Mouse (Mus musculus): ENCODE measurements around the gene Sept11.

DNA sequence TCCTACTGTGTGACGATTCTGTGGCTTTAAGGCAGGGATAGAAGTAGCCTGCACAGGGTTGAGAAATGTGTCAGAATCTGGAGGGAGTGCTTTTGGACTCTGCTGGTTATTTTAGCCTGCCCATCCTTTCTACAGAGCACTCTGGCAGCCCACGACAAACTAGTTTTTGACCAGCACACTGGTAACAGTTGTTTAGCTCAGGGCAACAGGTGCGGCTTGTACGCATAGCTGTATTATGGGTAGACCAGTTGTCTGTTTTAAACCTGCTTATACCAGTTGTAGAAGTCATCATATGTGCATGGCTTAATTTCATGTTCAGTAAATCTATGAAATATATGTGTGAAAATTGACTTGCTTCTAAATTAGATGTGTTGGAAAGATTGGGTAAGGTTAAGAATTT lies 12.8 kb downstream of the Sept11 start:
- TF ChIP-seq EP300 (optimal IDR thresholded peaks at IDR 0.05) (no peak), CTCF (IDR thresholded peaks at IDR 0.05; ENCODE audit: low read depth) (no peak)

Data from stomach, postnatal 0 days (tissue).